Mouse (Mus musculus): ENCODE results near the gene Prnp. TPM values are rescaled to one million over a fixed set of nuclear protein-coding genes. Genes with fewer than 3 reads are reported as not detected.

The Prnp gene
- polyA plus RNA-seq, 1 experiment from 2014 or later = 111 TPM

DNA sequence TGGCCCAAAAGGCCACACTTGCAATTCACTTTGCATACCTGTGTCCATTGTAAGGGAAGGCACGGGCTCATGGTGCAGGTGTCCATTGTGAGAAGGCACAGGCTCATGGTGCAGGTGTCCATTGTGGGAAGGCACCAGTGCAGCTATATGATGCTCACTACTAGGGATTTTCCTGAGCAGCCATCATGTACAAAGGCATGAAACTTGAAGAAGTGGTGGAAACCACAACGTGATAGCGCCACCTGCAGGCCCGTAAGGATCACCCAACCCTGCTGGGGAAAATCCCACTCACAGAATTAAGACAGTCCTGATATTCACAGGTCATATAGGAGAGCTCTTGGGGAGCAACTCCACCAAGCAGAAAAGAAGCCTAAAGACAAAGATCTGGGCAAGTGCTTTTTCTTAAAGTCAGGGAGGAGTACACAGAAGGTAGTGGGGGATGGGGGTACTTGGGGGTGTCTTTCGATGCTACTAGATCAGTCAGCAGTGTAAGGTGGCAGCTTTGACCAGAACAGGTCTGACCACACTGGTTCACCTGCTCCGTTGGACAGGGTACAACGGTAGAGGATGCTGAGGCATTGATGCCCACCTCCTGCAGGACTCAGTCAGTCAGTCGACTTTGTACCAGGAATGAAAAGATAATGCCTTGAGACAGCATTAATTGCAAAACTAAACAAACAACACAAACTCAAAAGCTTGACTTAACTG is 29.8 kb downstream of the Prnp start:
- peak; percentile 78 for DNase-seq (ENCODE audit: low spot score)
- peak; percentile 72 for ATAC-seq
- WGBS = 38% methylated on average over 8 of the region's 8 CpGs

DNA sequence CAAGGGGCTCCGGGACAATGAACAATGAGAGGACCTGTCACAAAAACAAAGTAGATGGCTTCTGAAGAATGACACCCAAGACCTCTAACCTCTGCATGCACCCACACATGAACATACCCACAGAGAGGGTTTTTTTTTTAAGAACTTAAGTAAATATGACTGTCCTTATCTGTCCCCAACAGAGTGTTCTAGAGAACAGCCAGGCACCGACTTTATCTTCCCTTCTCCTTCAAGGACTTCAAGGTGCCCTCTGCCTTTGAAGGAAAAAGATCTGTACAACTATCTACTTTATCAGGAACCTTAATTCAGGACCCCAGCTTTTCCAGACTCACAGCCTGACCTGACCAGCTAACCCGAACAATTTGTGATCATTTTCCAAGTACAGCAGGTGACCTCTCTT is 30.8 kb downstream of the Prnp start:
- ATAC-seq (no peak), DNase-seq (ENCODE audit: low spot score) (no peak)
- H3K36me3 ChIP-seq (ENCODE audit: control insufficient read depth, insufficient read depth, low read length) = peaks cover 25% of the 10 kb centered on the region
- no peak overlapping the region for H3K9ac ChIP-seq (ENCODE audit: low read length)
- no peak overlapping the region for H3K4me2 ChIP-seq (ENCODE audit: low read length)
- H3K4me1 ChIP-seq (ENCODE audit: control insufficient read depth, insufficient read depth, low read length) = no peaks in the 10 kb centered on the region
- H3K9me3 ChIP-seq (replicated peaks; ENCODE audit: control insufficient read depth, low read length) = no peaks in the 10 kb centered on the region
- H3K4me3 ChIP-seq (ENCODE audit: low read depth, low read length) = no peak overlapping the region
- H3K27me3 ChIP-seq (replicated peaks; ENCODE audit: control insufficient read depth, insufficient read depth, low read length) = no peaks in the 10 kb centered on the region
- 90% methylated on average over 3 of the region's 3 CpGs for WGBS
- no peak overlapping the region for H3K27ac ChIP-seq (ENCODE audit: low read depth, low read length)

More for the DNA sequence above, 29.8 kb downstream of the Prnp start:
- Histone ChIP-seq H3K9ac (ENCODE audit: low read length) (no peak overlapping the region), H3K4me1 (ENCODE audit: control insufficient read depth, insufficient read depth, low read length) (no peaks in the 10 kb centered on the region), H3K4me2 (ENCODE audit: low read length) (no peak overlapping the region), H3K27ac (ENCODE audit: low read depth, low read length) (no peak overlapping the region), H3K4me3 (ENCODE audit: low read depth, low read length) (no peak overlapping the region), H3K27me3 (replicated peaks; ENCODE audit: control insufficient read depth, insufficient read depth, low read length) (no peaks in the 10 kb centered on the region), H3K36me3 (ENCODE audit: control insufficient read depth, insufficient read depth, low read length) (peaks cover 25% of the 10 kb centered on the region), H3K9me3 (replicated peaks; ENCODE audit: control insufficient read depth, low read length) (no peaks in the 10 kb centered on the region)

DNA sequence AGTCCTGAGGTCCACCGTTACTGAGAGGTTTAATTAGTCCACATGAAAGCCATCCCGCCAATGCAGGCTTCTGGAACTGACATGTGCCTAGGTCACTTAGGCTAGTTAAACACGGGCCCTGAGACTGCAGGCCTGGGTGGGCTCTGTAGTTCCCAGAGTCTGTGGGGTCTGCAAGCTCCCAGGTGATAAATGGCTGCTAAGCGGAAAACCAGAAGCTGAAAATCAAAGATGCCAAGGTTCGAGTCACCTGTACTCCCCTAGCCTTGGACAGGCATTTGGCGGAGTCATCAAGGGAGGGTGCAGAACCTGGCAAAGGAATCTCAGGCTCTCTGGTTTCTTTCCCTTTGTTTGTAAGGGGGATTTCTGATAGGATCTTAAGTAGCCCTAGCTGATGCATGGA is 31.8 kb downstream of the Prnp start:
- Histone ChIP-seq H3K9me3 (replicated peaks; ENCODE audit: control insufficient read depth, low read length) (no peaks in the 10 kb centered on the region), H3K4me1 (ENCODE audit: control insufficient read depth, insufficient read depth, low read length) (no peaks in the 10 kb centered on the region), H3K27me3 (replicated peaks; ENCODE audit: control insufficient read depth, insufficient read depth, low read length) (no peaks in the 10 kb centered on the region), H3K27ac (ENCODE audit: low read depth, low read length) (no peak overlapping the region), H3K9ac (ENCODE audit: low read length) (no peak overlapping the region), H3K36me3 (ENCODE audit: control insufficient read depth, insufficient read depth, low read length) (peaks cover 22% of the 10 kb centered on the region), H3K4me3 (ENCODE audit: low read depth, low read length) (no peak overlapping the region), H3K4me2 (ENCODE audit: low read length) (no peak overlapping the region)
- DNase-seq (ENCODE audit: low spot score) (no peak), ATAC-seq (no peak)
- 77% methylated on average over 6 of the region's 6 CpGs for WGBS

DNA sequence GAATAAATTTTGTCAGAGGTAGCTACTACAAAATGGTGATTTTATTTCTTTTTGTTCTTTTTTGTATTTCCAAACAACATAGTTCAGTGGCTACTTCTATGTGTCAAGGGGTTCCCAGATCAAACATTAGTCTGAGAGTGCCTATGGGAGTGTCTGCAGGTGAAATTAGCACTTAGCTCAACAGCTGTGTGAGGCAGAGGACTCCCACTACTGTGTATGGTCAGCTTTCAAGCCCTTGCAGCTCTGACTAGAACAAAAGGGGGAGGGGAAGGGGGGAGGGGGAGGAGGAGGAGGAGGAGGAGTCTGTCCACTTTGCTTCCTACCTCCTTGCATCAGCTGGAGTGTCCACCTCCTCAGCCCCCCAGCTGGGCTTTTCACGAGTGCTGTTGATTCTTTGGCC is 34.6 kb downstream of the Prnp start:
- no peaks in the 10 kb centered on the region for H3K9me3 ChIP-seq (replicated peaks; ENCODE audit: control insufficient read depth, low read length)
- H3K27me3 ChIP-seq (replicated peaks; ENCODE audit: control insufficient read depth, insufficient read depth, low read length) = no peaks in the 10 kb centered on the region
- no peak overlapping the region for H3K4me3 ChIP-seq (ENCODE audit: low read depth, low read length)
- no peaks in the 10 kb centered on the region for H3K36me3 ChIP-seq (ENCODE audit: control insufficient read depth, insufficient read depth, low read length)
- no peak for DNase-seq (ENCODE audit: low spot score)
- H3K27ac ChIP-seq (ENCODE audit: low read depth, low read length) = no peak overlapping the region
- no peak overlapping the region for H3K9ac ChIP-seq (ENCODE audit: low read length)
- H3K4me1 ChIP-seq (ENCODE audit: control insufficient read depth, insufficient read depth, low read length) = no peaks in the 10 kb centered on the region
- ATAC-seq = no peak
- 5% methylated on average over 1 of the region's 1 CpGs for WGBS
- H3K4me2 ChIP-seq (ENCODE audit: low read length) = no peak overlapping the region

DNA sequence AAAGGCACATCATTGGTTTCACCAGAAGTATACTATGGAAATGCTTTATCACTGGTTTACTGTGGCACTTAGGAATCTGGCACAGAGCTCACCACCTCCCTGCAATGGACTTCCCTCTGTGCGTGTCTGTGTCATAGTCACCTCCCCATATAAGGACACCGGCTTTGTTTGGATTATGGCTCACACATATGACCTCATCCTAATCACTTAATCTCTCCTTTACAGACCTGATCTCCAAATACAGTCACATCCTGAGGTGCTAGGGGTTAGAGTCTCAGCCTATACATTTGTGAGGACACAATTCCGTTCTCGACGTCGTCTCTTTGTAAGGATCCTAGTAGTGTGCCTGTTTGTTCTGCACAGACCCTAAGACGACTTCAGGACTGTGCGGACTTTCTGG is 35.5 kb downstream of the Prnp start:
- WGBS = 88% methylated on average over 8 of the region's 8 CpGs

DNA sequence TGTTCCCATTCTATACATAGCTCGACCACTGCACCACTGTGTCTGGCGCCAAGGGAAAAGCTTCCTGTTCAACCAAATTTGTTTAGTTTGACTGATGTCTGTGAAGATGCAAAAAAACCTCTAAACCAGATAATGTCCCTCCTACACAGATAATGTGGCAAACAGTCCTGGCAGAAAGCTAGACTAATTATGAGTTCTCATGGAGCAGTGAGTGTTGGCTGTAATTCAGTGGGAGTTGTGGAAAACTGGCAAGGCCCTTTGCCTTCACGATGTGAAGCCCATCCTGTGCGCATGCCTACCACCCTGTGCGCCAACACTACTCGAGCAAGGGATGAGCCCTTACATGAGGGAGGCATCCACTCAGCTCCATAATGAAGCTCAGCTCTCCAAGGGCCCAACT is 36.0 kb downstream of the Prnp start:
- Histone ChIP-seq H3K4me1 (ENCODE audit: control insufficient read depth, insufficient read depth, low read length) (no peaks in the 10 kb centered on the region), H3K9me3 (replicated peaks; ENCODE audit: control insufficient read depth, low read length) (no peaks in the 10 kb centered on the region), H3K9ac (ENCODE audit: low read length) (no peak overlapping the region), H3K27me3 (replicated peaks; ENCODE audit: control insufficient read depth, insufficient read depth, low read length) (0 out of 2 replicates have a peak, but pooled peaks cover 4% of the 10 kb centered on the region), H3K4me2 (ENCODE audit: low read length) (no peak overlapping the region), H3K36me3 (ENCODE audit: control insufficient read depth, insufficient read depth, low read length) (no peaks in the 10 kb centered on the region), H3K27ac (ENCODE audit: low read depth, low read length) (no peak overlapping the region), H3K4me3 (ENCODE audit: low read depth, low read length) (no peak overlapping the region)
- no peak for DNase-seq (ENCODE audit: low spot score)
- ATAC-seq = no peak
- WGBS = 88% methylated on average over 6 of the region's 6 CpGs

More for the DNA sequence above, 35.5 kb downstream of the Prnp start:
- ATAC-seq (no peak), DNase-seq (ENCODE audit: low spot score) (no peak)
- H3K4me1 ChIP-seq (ENCODE audit: control insufficient read depth, insufficient read depth, low read length) = no peaks in the 10 kb centered on the region
- H3K27me3 ChIP-seq (replicated peaks; ENCODE audit: control insufficient read depth, insufficient read depth, low read length) = 0 out of 2 replicates have a peak, but pooled peaks cover 2% of the 10 kb centered on the region
- no peak overlapping the region for H3K27ac ChIP-seq (ENCODE audit: low read depth, low read length)
- H3K9ac ChIP-seq (ENCODE audit: low read length) = no peak overlapping the region
- no peak overlapping the region for H3K4me3 ChIP-seq (ENCODE audit: low read depth, low read length)
- H3K36me3 ChIP-seq (ENCODE audit: control insufficient read depth, insufficient read depth, low read length) = no peaks in the 10 kb centered on the region
- no peak overlapping the region for H3K4me2 ChIP-seq (ENCODE audit: low read length)
- no peaks in the 10 kb centered on the region for H3K9me3 ChIP-seq (replicated peaks; ENCODE audit: control insufficient read depth, low read length)

DNA sequence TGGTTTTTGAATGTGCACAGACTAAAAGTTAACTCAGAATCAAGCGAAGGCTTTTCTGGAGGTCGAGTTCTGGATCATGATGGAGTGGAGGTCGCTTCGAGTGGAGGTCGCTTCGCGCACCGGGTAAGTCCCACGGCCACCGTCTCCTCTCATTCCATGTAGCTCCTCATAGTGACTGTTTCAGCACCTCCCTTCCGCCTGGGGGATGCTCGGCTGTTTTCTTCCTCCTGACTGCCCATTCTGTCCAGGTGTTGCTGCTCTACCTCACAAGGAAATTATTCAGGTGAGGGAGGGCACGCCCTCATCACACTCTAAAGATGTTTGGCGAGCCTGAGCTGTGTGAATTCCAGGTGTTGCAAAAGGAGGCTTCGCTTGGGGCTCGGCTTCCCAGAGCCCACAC is 36.6 kb downstream of the Prnp start:
- Histone ChIP-seq H3K27ac (ENCODE audit: low read depth, low read length) (no peak overlapping the region), H3K36me3 (ENCODE audit: control insufficient read depth, insufficient read depth, low read length) (no peaks in the 10 kb centered on the region), H3K4me1 (ENCODE audit: control insufficient read depth, insufficient read depth, low read length) (no peaks in the 10 kb centered on the region), H3K4me3 (ENCODE audit: low read depth, low read length) (no peak overlapping the region), H3K9ac (ENCODE audit: low read length) (no peak overlapping the region), H3K4me2 (ENCODE audit: low read length) (no peak overlapping the region), H3K9me3 (replicated peaks; ENCODE audit: control insufficient read depth, low read length) (no peaks in the 10 kb centered on the region), H3K27me3 (replicated peaks; ENCODE audit: control insufficient read depth, insufficient read depth, low read length) (0 out of 2 replicates have a peak, but pooled peaks cover 4% of the 10 kb centered on the region)
- ATAC-seq (no peak), DNase-seq (ENCODE audit: low spot score) (no peak)
- WGBS = 92% methylated on average over 16 of the region's 16 CpGs

DNA sequence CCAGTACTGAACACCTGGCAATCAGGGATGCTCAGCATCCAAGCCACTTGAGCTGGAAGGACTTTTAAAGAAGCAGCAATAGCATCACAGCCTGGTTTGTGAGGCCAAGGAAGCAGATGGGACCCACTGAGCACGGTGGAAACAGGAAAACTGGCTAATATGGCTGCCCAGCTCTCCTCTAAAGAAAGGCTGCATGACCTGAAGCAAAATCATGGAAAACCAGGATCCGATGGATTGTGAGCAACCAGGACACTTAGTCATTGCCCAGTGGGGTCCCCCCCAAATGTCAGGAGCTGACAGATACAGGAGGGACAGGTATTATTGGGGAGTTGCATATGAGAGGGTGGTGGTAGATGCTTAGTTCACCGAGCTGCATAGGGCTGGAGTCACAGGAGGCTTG is 38.4 kb downstream of the Prnp start:
- H3K9ac ChIP-seq (ENCODE audit: low read length) = no peak overlapping the region
- no peaks in the 10 kb centered on the region for H3K4me1 ChIP-seq (ENCODE audit: control insufficient read depth, insufficient read depth, low read length)
- ATAC-seq (no peak), DNase-seq (ENCODE audit: low spot score) (no peak)
- H3K4me3 ChIP-seq (ENCODE audit: low read depth, low read length) = no peak overlapping the region
- peaks cover 4% of the 10 kb centered on the region; the same call in 1 of the 2 replicates for H3K27me3 ChIP-seq (replicated peaks; ENCODE audit: control insufficient read depth, insufficient read depth, low read length)
- H3K4me2 ChIP-seq (ENCODE audit: low read length) = no peak overlapping the region
- H3K9me3 ChIP-seq (replicated peaks; ENCODE audit: control insufficient read depth, low read length) = no peaks in the 10 kb centered on the region
- WGBS = 75% methylated on average over 3 of the region's 3 CpGs
- no peak overlapping the region for H3K27ac ChIP-seq (ENCODE audit: low read depth, low read length)
- no peaks in the 10 kb centered on the region for H3K36me3 ChIP-seq (ENCODE audit: control insufficient read depth, insufficient read depth, low read length)

DNA sequence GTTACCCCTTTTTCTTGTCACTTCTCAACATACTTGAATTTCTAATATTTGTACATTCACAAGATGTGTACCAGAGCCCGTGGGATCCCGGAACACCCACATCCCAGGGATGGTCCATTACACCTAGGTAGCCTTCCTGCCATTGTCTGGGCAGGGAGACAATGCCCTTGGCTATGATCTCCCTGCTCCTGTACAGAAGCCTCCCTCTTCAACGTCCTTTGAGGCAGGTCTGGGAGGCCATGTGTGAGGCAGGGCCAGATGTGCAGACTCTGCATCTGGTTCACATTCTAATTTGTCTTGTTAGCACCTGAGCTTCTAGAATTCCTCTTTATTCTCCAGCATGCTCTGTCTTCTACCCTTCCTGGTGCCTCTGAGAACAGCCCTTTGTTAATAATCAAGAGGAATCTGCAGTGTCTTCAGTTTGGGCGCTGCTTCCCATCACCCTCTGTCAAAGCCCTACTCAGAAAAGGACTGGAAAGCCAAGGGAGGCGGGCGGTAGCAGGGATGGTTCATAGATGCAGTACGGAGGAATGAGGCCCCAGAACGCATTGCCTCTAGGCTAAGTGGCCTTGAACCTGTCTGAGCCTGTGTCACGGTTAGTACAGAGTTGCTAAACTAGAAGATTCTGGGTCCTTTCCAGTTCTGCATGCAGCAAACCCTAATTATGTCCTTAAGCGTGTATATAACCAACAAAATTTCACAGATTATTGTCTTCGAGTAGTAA is 39.4 kb downstream of the Prnp start:
- Histone ChIP-seq H3K9ac (ENCODE audit: low read length) (no peak overlapping the region), H3K4me2 (ENCODE audit: low read length) (no peak overlapping the region), H3K4me3 (ENCODE audit: low read depth, low read length) (no peak overlapping the region), H3K4me1 (ENCODE audit: control insufficient read depth, insufficient read depth, low read length) (no peaks in the 10 kb centered on the region), H3K9me3 (replicated peaks; ENCODE audit: control insufficient read depth, low read length) (no peaks in the 10 kb centered on the region), H3K27me3 (replicated peaks; ENCODE audit: control insufficient read depth, insufficient read depth, low read length) (peaks cover 7% of the 10 kb centered on the region; the same call in 1 of the 2 replicates), H3K27ac (ENCODE audit: low read depth, low read length) (no peak overlapping the region), H3K36me3 (ENCODE audit: control insufficient read depth, insufficient read depth, low read length) (no peaks in the 10 kb centered on the region)
- 77% methylated on average over 11 of the region's 11 CpGs for WGBS
- ATAC-seq = no peak
- no peak for DNase-seq (ENCODE audit: low spot score)

All from forebrain, embryonic 14.5 days (tissue).